Mouse (Mus musculus) C2C12 (cell line): ENCODE measurements around the gene Ube2z.

ENCODE experiments used
- CTCF ChIP-seq: IDR thresholded peaks from one replicate; pipeline ENCODE4 v1.5.1; 2011; ENCODE audit not compliant: control insufficient read depth, insufficient read depth, insufficient read length
- MAX ChIP-seq: IDR thresholded peaks from one replicate; pipeline ENCODE4 v1.6.1; 2011; ENCODE audit warnings: mild to moderate bottlenecking, control low read depth
- MYOD1 ChIP-seq: IDR thresholded peaks from one replicate; pipeline ENCODE4 v1.6.1; 2011; ENCODE audit warnings: low read depth; ENCODE audit not compliant: control insufficient read depth, insufficient read length
- MYOG ChIP-seq: IDR thresholded peaks from one replicate; pipeline ENCODE4 v1.6.1; 2011; ENCODE audit not compliant: control insufficient read depth, insufficient read length; ENCODE audit errors: extremely low read depth

GRCm38 (mm10) chr11:96064521-96065214 lies 520 bp downstream of the Ube2z start:
- TF ChIP-seq CTCF (no peak), MYOD1 (no peak), MAX (no peak), MYOG (no peak)
